Mouse (Mus musculus) right cerebral cortex, postnatal 14 days (tissue): ENCODE results near the gene Fam240b.
A peak's percentile ranks its signal among the peaks of the same experiment; 100 is the strongest.

Experiments
- DNase-seq: peaks from one replicate; pipeline ENCODE4 v3.0.0; 2022

Fam240b gene

DNA sequence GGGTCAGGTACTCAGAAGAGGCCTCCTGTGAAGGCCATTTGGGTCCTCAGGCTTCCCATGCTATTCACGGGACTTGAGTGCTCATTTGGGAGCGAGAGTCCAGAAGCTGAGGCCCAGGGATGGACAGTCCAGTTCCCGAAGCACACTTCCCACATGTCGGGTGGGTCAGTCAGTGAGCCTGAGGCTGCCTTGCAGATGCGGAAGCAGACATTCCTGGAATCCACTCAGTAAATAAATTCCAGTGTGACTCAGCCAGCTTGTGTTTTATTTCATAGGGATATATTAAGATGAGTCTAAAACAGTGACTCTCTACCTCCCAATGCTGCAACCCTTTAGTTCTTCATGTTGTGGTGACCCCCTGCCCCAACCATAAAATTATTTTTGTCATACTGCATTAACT is 58.1 kb downstream of the Fam240b start:
- no peak for DNase-seq

- peak; percentile 64 for DNase-seq
Measured at GRCm38 (mm10) chr13:64438863-64439452, 58.6 kb downstream of the Fam240b start.

DNA sequence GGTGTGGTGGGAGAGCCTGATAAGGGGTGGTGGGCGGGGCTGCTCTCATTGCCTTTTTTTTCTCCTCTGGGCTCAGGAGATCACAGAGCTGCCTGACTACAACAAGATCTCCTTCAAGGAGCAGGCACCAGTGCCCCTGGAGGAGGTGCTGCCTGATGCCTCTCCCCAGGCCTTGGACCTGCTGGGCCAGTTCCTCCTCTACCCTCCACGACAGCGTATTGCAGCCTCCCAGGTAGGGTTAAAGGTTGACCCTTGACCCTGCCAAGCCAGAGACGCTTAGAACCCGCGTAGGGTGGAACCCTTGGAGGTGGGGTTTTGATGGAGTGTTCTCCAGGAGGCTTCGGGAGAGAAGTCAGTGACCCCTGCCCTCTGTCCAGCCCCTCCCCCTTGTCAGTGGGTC is 59.8 kb downstream of the Fam240b start:
- DNase-seq: no peak

- peak; percentile 86 for DNase-seq
Measured at GRCm38 (mm10) chr13:64432017-64432995, 65.3 kb downstream of the Fam240b start, which contains the start of gene Cdk20. Gene Cdk20 (plus strand): TSS chr13:64432314.
